Mouse (Mus musculus) bone marrow macrophage, adult 2 months (primary cell): ENCODE results near the gene Dip2b. TPM values are rescaled to one million over a fixed set of nuclear protein-coding genes. Genes with fewer than 3 reads are reported as not detected.

Source experiments
- H3K27ac ChIP-seq: 2 replicates; pipeline ENCODE4 v1.5.1; 2012; ENCODE audit warnings: low read depth, low read length; ENCODE audit not compliant: insufficient read depth
- H3K4me1 ChIP-seq: 2 replicates; pipeline ENCODE4 v1.6.1; 2012; ENCODE audit warnings: low read length; ENCODE audit not compliant: control insufficient read depth, insufficient read depth
- H3K4me3 ChIP-seq: 2 replicates; pipeline ENCODE4 v1.5.1; 2012; ENCODE audit warnings: mild to moderate bottlenecking, low read length, moderate library complexity; ENCODE audit not compliant: insufficient read depth
- CTCF ChIP-seq: IDR thresholded peaks from 2 replicates; pipeline ENCODE4 v1.5.1; 2012; ENCODE audit warnings: low read depth, mild to moderate bottlenecking, low read length, moderate library complexity
- POLR2A ChIP-seq: IDR thresholded peaks from 2 replicates; pipeline ENCODE4 v1.6.1; 2012; ENCODE audit warnings: mild to moderate bottlenecking, low read depth, low read length, borderline replicate concordance
- polyA plus RNA-seq: library from polyadenylated mRNA; stranded (reverse); fragments of >200 nt; gene quantifications from 2 replicates; pipeline ENCODE4 v1.2.4, GENCODE M21; 2012; ENCODE audit not compliant: missing spikeins, insufficient read depth, insufficient read length

Gene Dip2b
- polyA plus RNA-seq, 1 experiment: 33.0 TPM

GRCm38 (mm10) chr15:100081478-100081998 is 43.1 kb downstream of the Dip2b start:
- Histone ChIP-seq H3K4me1 (peaks cover 50% of the 10 kb centered on the region), H3K4me3 (no peak overlapping the region), H3K27ac (peak overlapping the region; percentile 9)
- TF ChIP-seq CTCF (no peak), POLR2A (no peak)

- Histone ChIP-seq H3K4me3 (no peak overlapping the region), H3K4me1 (peaks cover 50% of the 10 kb centered on the region), H3K27ac (no peak overlapping the region)
- TF ChIP-seq CTCF: no peak
- no peak for TF ChIP-seq POLR2A
These were observed 43.6 kb downstream of the Dip2b start for GRCm38 (mm10) chr15:100082052-100082451.

GRCm38 (mm10) chr15:100082733-100083132 is 44.3 kb downstream of the Dip2b start:
- no peak overlapping the region for H3K27ac ChIP-seq
- peaks cover 50% of the 10 kb centered on the region for H3K4me1 ChIP-seq
- no peak for TF ChIP-seq CTCF
- TF ChIP-seq POLR2A: no peak
- H3K4me3 ChIP-seq: no peak overlapping the region

GRCm38 (mm10) chr15:100083882-100084281 is 45.4 kb downstream of the Dip2b start:
- H3K4me1 ChIP-seq: peaks cover 50% of the 10 kb centered on the region
- TF ChIP-seq CTCF (no peak), POLR2A (no peak)
- H3K4me3 ChIP-seq: no peak overlapping the region
- peak overlapping the region; percentile 24 for H3K27ac ChIP-seq

GRCm38 (mm10) chr15:100084882-100085281 is 46.4 kb downstream of the Dip2b start:
- no peak overlapping the region for H3K4me3 ChIP-seq
- peak overlapping the region; percentile 14; the same call in 1 of the 2 replicates for H3K27ac ChIP-seq
- TF ChIP-seq POLR2A: no peak
- TF ChIP-seq CTCF: no peak
- peaks cover 47% of the 10 kb centered on the region for H3K4me1 ChIP-seq

GRCm38 (mm10) chr15:100088021-100088420 is 49.6 kb downstream of the Dip2b start:
- Histone ChIP-seq H3K4me1 (peaks cover 35% of the 10 kb centered on the region), H3K4me3 (no peak overlapping the region), H3K27ac (no peak overlapping the region)
- TF ChIP-seq POLR2A (no peak), CTCF (no peak)

- Histone ChIP-seq H3K27ac (no peak overlapping the region), H3K4me3 (no peak overlapping the region), H3K4me1 (peaks cover 21% of the 10 kb centered on the region)
- TF ChIP-seq CTCF (no peak), POLR2A (no peak)
These were observed 51.2 kb downstream of the Dip2b start for GRCm38 (mm10) chr15:100089645-100090053.

- Histone ChIP-seq H3K27ac (no peak overlapping the region), H3K4me1 (peaks cover 14% of the 10 kb centered on the region), H3K4me3 (no peak overlapping the region)
- TF ChIP-seq CTCF: no peak
- TF ChIP-seq POLR2A: no peak
These were observed 53.4 kb downstream of the Dip2b start for GRCm38 (mm10) chr15:100091818-100092217.

GRCm38 (mm10) chr15:100092258-100092657 is 53.8 kb downstream of the Dip2b start:
- Histone ChIP-seq H3K4me1 (peaks cover 14% of the 10 kb centered on the region), H3K4me3 (no peak overlapping the region), H3K27ac (no peak overlapping the region)
- TF ChIP-seq CTCF (no peak), POLR2A (no peak)

- no peak overlapping the region for H3K27ac ChIP-seq
- H3K4me1 ChIP-seq: peaks cover 22% of the 10 kb centered on the region
- H3K4me3 ChIP-seq: no peak overlapping the region
- TF ChIP-seq POLR2A (no peak), CTCF (no peak)
These were observed 58.3 kb downstream of the Dip2b start for GRCm38 (mm10) chr15:100096587-100097428.

- TF ChIP-seq CTCF (no peak), POLR2A (no peak)
- Histone ChIP-seq H3K4me1 (peaks cover 17% of the 10 kb centered on the region), H3K27ac (no peak overlapping the region), H3K4me3 (no peak overlapping the region)
These were observed 61.9 kb downstream of the Dip2b start for GRCm38 (mm10) chr15:100100336-100100735.
